Mouse (Mus musculus): ENCODE data around the gene Tll2. TPM values are rescaled to one million over a fixed set of nuclear protein-coding genes. Genes with fewer than 3 reads are reported as not detected.

Tll2 gene
- 1 to 10 TPM in 1 of 2 experiments, under 1 TPM in 1; 0.89 to 1.1 TPM for total RNA-seq (2021)
- long read RNA-seq, result 0 reads

DNA sequence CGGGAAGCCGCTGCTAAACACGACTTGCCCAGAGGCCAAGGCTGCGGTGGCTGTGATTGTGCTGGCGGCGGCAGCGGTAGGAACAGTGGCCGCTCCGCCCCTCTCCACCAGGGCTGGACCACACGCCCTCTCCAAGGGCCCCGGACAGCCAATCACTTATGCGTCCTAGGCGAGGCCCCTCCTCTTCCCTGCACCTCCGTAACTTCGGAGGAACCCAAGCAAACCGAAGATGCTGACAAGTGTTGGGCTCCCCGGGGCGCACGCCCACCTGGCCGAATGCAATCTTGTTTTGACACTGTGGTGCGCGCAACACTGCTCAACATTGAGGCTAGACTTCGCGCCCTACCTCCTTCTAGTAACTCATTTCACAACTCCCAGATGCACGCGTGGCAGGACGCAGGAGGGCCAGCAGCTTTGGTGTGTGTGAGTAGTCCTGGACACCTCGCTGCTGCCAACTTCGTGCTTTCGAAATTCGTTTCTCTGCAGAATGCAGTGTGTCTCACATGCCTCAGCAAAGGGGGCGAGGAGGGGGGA is at the start of gene Tll2:
Gene Tll2, minus strand, starts transcription at position 25 of the 534 bp plus-strand sequence.
- no peak for DNase-seq (ENCODE audit: low spot score in 2 of 2)

GRCm38 (mm10) chr19:41254584-41254983 is 47.9 kb upstream of the Tll2 start:
- no peak for DNase-seq (ENCODE audit: low spot score in 2 of 2)

- DNase-seq (ENCODE audit: low spot score in 2 of 2), result no peak
Measured at GRCm38 (mm10) chr19:41248968-41249367, 42.3 kb upstream of the Tll2 start.

GRCm38 (mm10) chr19:41248271-41248670 is 41.6 kb upstream of the Tll2 start:
- no peak for DNase-seq (ENCODE audit: low spot score in 2 of 2)

DNA sequence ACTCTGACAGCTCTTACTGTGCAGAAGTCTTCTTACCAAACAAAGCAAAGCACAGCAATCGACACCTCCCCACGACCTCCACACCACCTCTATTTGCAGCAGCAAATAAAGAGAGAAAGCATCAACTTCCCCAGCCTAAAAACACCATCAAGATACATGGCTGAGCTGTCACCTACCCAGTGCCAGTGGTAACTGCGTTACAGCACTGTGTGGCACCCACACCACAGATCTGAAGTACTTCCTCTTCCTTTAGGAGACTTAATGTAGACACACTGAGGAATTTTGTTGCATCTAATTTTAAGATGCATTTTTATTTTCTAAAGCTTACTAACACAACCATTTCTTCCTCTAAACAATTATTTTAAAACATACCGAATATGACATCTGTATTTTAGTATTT is 39.6 kb upstream of the Tll2 start:
- no peak for DNase-seq (ENCODE audit: low spot score in 2 of 2)

GRCm38 (mm10) chr19:41244581-41244980 is 37.9 kb upstream of the Tll2 start:
- DNase-seq (ENCODE audit: low spot score in 2 of 2), result peak; percentile 54 to 63

DNA sequence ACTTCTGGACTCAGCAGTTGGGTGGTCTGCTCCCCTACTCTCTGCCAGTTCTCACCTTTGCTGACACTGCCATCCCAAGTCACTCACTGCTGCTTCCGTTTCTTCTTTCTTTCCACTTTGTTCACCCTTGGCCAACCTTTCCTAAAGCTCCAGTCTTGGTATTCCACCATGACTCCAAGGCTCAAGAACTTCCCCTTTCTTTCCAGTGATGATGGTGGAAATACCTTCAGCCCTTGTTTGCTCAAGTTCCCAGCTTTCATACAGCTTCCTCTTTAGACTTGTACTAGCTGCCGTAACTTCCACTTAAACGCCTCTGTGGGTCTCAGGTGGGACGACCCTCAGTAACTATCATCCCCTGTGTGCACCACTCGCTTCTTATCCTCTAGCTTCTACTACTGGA is 35.4 kb upstream of the Tll2 start:
- no peak for DNase-seq (ENCODE audit: low spot score in 2 of 2)

DNA sequence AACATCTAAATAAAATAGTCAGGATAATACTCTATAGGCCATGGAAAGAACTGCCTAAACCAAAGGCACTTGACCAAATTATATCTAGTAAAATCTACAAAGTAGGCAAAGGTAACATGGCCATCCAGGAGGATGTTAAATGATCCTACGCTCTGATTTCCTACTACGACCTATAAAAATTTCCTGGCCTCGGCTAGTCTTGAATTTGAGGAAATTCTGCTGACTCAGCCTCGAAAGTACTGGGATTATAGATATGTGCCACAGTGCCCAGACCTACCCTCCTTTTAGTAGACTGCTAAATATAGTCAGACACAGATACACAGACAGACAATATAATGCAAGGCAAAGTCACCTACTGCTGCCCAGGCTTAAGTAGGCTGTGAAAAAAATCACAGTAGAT is 27.1 kb upstream of the Tll2 start:
- DNase-seq (ENCODE audit: low spot score in 2 of 2), result no peak

DNA sequence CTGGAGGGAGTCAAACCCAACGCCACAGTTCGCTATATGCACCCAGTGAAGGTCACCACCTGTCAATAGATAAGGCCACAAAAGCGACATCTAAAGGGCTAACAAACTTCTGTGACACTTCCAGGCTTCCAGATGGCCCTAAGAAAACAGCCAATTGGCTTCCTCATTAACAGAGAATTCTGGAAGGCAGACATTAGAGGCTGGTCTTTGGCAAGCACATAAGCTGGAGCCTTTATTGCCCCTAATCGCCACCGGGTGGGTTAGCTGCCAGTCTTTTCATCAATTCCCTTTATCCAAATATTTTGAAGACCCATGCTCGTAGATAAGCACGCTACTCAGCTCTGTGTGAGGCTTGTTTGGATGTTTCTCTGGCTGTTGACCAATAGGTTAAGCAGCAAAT is 1.7 kb upstream of the Tll2 start:
- DNase-seq (ENCODE audit: low spot score in 2 of 2), result no peak

GRCm38 (mm10) chr19:41206041-41206810 is 409 bp downstream of the Tll2 start:
- DNase-seq (ENCODE audit: low spot score in 2 of 2), result no peak

GRCm38 (mm10) chr19:41204159-41205081 is 2.2 kb downstream of the Tll2 start:
- DNase-seq (ENCODE audit: low spot score in 2 of 2), result no peak

DNA sequence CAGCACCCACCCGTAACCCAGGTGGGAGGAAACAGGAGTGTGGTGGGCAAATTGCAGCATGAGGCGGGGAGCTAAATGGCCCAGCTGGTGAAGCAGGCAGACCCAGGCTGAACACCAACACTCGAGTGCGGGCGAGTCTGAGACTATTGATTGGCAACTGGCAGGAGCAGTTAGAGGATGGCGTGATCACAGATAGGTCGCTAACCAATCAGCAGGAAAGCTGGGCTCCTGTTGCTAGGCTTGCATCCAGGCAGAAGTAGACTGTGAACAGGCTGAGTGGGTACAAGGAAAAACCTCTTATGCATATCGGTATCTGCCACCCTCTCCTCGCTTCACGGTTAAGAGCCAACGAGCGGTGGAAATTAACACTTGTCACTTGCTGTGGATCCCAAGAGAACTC is 9.0 kb downstream of the Tll2 start:
- peak; percentile 54 to 62 for DNase-seq (ENCODE audit: low spot score in 2 of 2)

- no peak for DNase-seq (ENCODE audit: low spot score in 2 of 2)
Measured at GRCm38 (mm10) chr19:41193379-41193778, 13.3 kb downstream of the Tll2 start.

DNA sequence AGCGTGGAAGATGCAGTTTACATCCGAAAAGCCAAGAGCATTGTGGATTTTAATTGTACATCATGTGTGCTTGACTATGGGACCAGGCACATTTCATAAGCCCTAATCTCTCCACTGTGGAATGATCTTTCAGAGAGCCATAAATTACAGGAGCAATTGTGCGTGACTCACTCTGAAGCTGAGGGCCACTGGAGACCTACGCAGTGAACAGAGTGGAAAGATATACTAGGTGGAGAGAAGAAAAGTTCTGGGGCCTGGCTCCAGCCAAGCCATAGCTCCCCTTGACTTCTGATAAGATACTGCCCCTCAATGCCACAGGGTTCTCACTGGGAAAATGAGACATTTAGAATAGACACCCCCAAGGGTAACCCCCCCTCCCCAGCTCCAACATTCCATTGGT is 13.7 kb downstream of the Tll2 start:
- no peak for DNase-seq (ENCODE audit: low spot score in 2 of 2)

GRCm38 (mm10) chr19:41191724-41192123 is 14.9 kb downstream of the Tll2 start:
- DNase-seq (ENCODE audit: low spot score in 2 of 2), result no peak

GRCm38 (mm10) chr19:41190876-41191434 is 15.7 kb downstream of the Tll2 start:
- no peak for DNase-seq (ENCODE audit: low spot score in 2 of 2)

DNA sequence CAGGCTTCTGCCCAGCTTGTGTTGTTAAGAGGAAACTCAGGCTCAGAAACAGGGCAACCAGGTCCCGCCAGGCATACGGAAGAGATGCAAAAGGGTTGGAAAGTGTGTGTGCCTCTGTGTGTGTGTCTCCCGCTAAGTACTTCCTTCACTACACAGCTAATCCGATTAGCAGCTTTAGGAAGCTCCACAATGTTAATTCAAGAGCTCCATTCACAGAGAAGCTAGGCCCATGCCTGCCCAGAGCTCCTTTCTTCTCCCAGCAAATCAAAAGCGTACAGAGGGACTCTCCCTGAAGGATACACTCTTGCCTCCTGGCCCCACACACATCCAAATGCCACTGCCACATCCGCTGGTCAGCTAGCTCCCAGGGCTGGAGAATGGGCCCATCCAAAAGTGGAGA is 29.3 kb downstream of the Tll2 start:
- DNase-seq (ENCODE audit: low spot score in 2 of 2), result no peak

DNA sequence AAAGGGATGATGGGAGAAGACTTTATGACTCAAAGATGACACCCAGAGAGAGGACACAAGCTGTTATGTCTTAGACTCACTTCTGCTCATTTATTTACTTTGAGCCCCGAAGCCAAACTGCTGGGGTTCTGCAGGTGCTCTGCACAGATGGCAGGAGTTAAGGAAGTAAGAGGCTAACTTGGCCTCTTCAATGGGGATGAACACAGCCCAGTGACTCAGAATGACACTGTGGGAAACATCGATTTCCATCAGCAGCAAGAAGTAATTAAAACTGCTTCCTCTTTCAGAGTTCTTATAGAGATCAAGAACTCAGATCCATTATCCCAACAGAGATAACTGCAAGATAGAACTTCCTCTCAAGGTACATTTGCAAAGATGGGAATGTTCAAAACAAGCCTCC is 29.8 kb downstream of the Tll2 start:
- no peak for DNase-seq (ENCODE audit: low spot score in 2 of 2)

- no peak for DNase-seq (ENCODE audit: low spot score in 2 of 2)
Measured at GRCm38 (mm10) chr19:41165914-41166235, 40.8 kb downstream of the Tll2 start.

GRCm38 (mm10) chr19:41165144-41165913 is 41.3 kb downstream of the Tll2 start:
- no peak for DNase-seq (ENCODE audit: low spot score in 2 of 2)

All from layer of hippocampus, postnatal 10 days (tissue).